Mouse (Mus musculus) thymus, adult 2 months (tissue): ENCODE results near the gene Vav3. TPM values are rescaled to one million over a fixed set of nuclear protein-coding genes. Genes with fewer than 3 reads are reported as not detected.

Source experiments
- DNase-seq: peaks from one replicate; pipeline ENCODE4 v3.0.0; 2021
- H3K27ac ChIP-seq: fragments of 200-500 bp; 2 replicates; pipeline ENCODE4 v1.5.1; 2012; ENCODE audit warnings: low read length, control low read depth; ENCODE audit not compliant: control insufficient read depth, insufficient read depth
- H3K27me3 ChIP-seq: fragments of 200-500 bp; 2 replicates; pipeline ENCODE4 v1.6.1; 2012; ENCODE audit warnings: mild to moderate bottlenecking, low read length, moderate library complexity, mixed read lengths; ENCODE audit not compliant: control insufficient read depth, insufficient read depth
- H3K36me3 ChIP-seq: fragments of 200-500 bp; 2 replicates; pipeline ENCODE4 v1.6.1; 2012; ENCODE audit warnings: mild to moderate bottlenecking, low read length, moderate library complexity; ENCODE audit not compliant: control insufficient read depth, insufficient read depth
- H3K4me1 ChIP-seq: fragments of 200-500 bp; replicated peaks from 2 replicates; pipeline ENCODE4 v1.6.1; 2012; ENCODE audit warnings: low read length; ENCODE audit not compliant: control insufficient read depth, insufficient read depth
- H3K4me3 ChIP-seq: fragments of 200-500 bp; 2 replicates; pipeline ENCODE4 v1.5.1; 2012; ENCODE audit warnings: mild to moderate bottlenecking, low read length, control low read depth, moderate library complexity; ENCODE audit not compliant: control insufficient read depth, insufficient read depth
- CTCF ChIP-seq: fragments of 200-500 bp; IDR thresholded peaks from 2 replicates; pipeline ENCODE4 v1.5.1; 2012; ENCODE audit warnings: mild to moderate bottlenecking, control low read depth, low read length, moderate library complexity, borderline replicate concordance; ENCODE audit not compliant: control insufficient read depth, poor library complexity, insufficient read depth; ENCODE audit errors: extremely low read depth
- POLR2A ChIP-seq: fragments of 200-500 bp; IDR thresholded peaks from 2 replicates; pipeline ENCODE4 v1.6.1; 2012; ENCODE audit warnings: mild to moderate bottlenecking, low read length, control low read depth, moderate library complexity; ENCODE audit not compliant: control insufficient read depth, poor library complexity, insufficient read depth; ENCODE audit errors: extremely low read depth
- WGBS: fragments of 180-500 bp; shearing (Covaris S2); methylation state at CpG from one replicate; pipeline ENCODE4 v1.1.7; 2018; 5-methylcytosine and 5-hydroxymethylcytosine counted together
- polyA plus RNA-seq: library from polyadenylated mRNA; depleted of rRNA; stranded (reverse); fragments of >200 nt; gene quantifications from 2 replicates; pipeline ENCODE4 v1.2.3, GENCODE M21; 2012

Gene Vav3
- polyA plus RNA-seq, 1 experiment: 3.1 TPM

GRCm38 (mm10) chr3:109606121-109606520, 265.7 kb downstream of the Vav3 start:
- Histone ChIP-seq H3K27me3 (no peaks in the 10 kb centered on the region), H3K36me3 (no peaks in the 10 kb centered on the region), H3K27ac (no peak overlapping the region), H3K4me3 (no peak overlapping the region), H3K4me1 (no peaks in the 10 kb centered on the region)
- WGBS: 95% methylated on average over 2 of the region's 2 CpGs
- no peak for DNase-seq
- TF ChIP-seq POLR2A (no peak), CTCF (no peak)

- H3K27me3 ChIP-seq: no peaks in the 10 kb centered on the region
- WGBS: 92% methylated on average over 3 of the region's 3 CpGs
- no peak for TF ChIP-seq CTCF
- no peak for TF ChIP-seq POLR2A
- H3K4me3 ChIP-seq: no peak overlapping the region
- no peak for DNase-seq
- H3K36me3 ChIP-seq: no peaks in the 10 kb centered on the region
- H3K4me1 ChIP-seq: no peaks in the 10 kb centered on the region; the same call in 1 of the 2 replicates
- no peak overlapping the region for H3K27ac ChIP-seq
Measured at GRCm38 (mm10) chr3:109621721-109622120, 281.3 kb downstream of the Vav3 start.

- TF ChIP-seq CTCF (no peak), POLR2A (no peak)
- DNase-seq: no peak
- Histone ChIP-seq H3K27me3 (no peaks in the 10 kb centered on the region), H3K27ac (no peak overlapping the region), H3K4me1 (no peaks in the 10 kb centered on the region; the same call in 1 of the 2 replicates), H3K36me3 (no peaks in the 10 kb centered on the region), H3K4me3 (no peak overlapping the region)
- WGBS: 91% methylated on average over 1 of the region's 1 CpGs
Measured at GRCm38 (mm10) chr3:109622361-109622760, 281.9 kb downstream of the Vav3 start.

GRCm38 (mm10) chr3:109622816-109623215, 282.4 kb downstream of the Vav3 start:
- Histone ChIP-seq H3K36me3 (no peaks in the 10 kb centered on the region), H3K4me1 (no peaks in the 10 kb centered on the region; the same call in 1 of the 2 replicates), H3K4me3 (no peak overlapping the region), H3K27ac (no peak overlapping the region), H3K27me3 (no peaks in the 10 kb centered on the region)
- no peak for DNase-seq
- TF ChIP-seq POLR2A (no peak), CTCF (no peak)
- WGBS: 93% methylated on average over 1 of the region's 1 CpGs

- no peak for TF ChIP-seq POLR2A
- TF ChIP-seq CTCF: no peak
- Histone ChIP-seq H3K4me1 (no peaks in the 10 kb centered on the region; the same call in 1 of the 2 replicates), H3K27ac (no peak overlapping the region), H3K4me3 (no peak overlapping the region), H3K27me3 (no peaks in the 10 kb centered on the region), H3K36me3 (no peaks in the 10 kb centered on the region)
- DNase-seq: no peak
- 94% methylated on average over 2 of the region's 2 CpGs for WGBS
Measured at GRCm38 (mm10) chr3:109623770-109624169, 283.3 kb downstream of the Vav3 start.

- Histone ChIP-seq H3K27ac (no peak overlapping the region), H3K4me1 (no peaks in the 10 kb centered on the region), H3K36me3 (no peaks in the 10 kb centered on the region), H3K4me3 (no peak overlapping the region), H3K27me3 (no peaks in the 10 kb centered on the region)
- no peak for TF ChIP-seq POLR2A
- TF ChIP-seq CTCF: no peak
- 97% methylated on average over 4 of the region's 4 CpGs for WGBS
- DNase-seq: no peak
Measured at GRCm38 (mm10) chr3:109636045-109636444, 295.6 kb downstream of the Vav3 start.

- Histone ChIP-seq H3K4me1 (no peaks in the 10 kb centered on the region), H3K4me3 (no peak overlapping the region), H3K27ac (no peak overlapping the region), H3K36me3 (no peaks in the 10 kb centered on the region), H3K27me3 (no peaks in the 10 kb centered on the region)
- no peak for DNase-seq
- TF ChIP-seq POLR2A: no peak
- TF ChIP-seq CTCF: no peak
- WGBS: 90% methylated on average over 1 of the region's 1 CpGs
Measured at GRCm38 (mm10) chr3:109639386-109639785, 298.9 kb downstream of the Vav3 start.
